Mouse (Mus musculus): ENCODE measurements at regions not wholly inside any gene's neighbourhood (a gene's known extent, or its start where the extent isn't known, plus 50 kb on each side); places are given as distances from the start of the nearest gene placed in this dataset.

GRCm38 (mm10) chr1:45985892-45986291 is 59.6 kb upstream of the Slc40a1 start:
- DNase-seq: peak; percentile 6

- DNase-seq: no peak
These were observed 60.4 kb upstream of the Slc40a1 start for GRCm38 (mm10) chr1:45986676-45987075.

GRCm38 (mm10) chr1:46002255-46002654 is 63.9 kb upstream of the Dnah7b start:
- no peak for DNase-seq

GRCm38 (mm10) chr1:46003472-46003871 is 62.6 kb upstream of the Dnah7b start:
- no peak for DNase-seq

- DNase-seq: no peak
These were observed 59.3 kb upstream of the Dnah7b start for GRCm38 (mm10) chr1:46006790-46007189.

All from lung, postnatal 10 days (tissue).